Mouse (Mus musculus): Measurements from ENCODE around the gene Parp3. TPM values are rescaled to one million over a fixed set of nuclear protein-coding genes. Genes with fewer than 3 reads are reported as not detected.
A peak's percentile ranks its signal among the peaks of the same experiment; 100 is the strongest.

Gene Parp3
- polyA plus RNA-seq, 1 experiment from 2014 or later, result 3.7 TPM

DNA sequence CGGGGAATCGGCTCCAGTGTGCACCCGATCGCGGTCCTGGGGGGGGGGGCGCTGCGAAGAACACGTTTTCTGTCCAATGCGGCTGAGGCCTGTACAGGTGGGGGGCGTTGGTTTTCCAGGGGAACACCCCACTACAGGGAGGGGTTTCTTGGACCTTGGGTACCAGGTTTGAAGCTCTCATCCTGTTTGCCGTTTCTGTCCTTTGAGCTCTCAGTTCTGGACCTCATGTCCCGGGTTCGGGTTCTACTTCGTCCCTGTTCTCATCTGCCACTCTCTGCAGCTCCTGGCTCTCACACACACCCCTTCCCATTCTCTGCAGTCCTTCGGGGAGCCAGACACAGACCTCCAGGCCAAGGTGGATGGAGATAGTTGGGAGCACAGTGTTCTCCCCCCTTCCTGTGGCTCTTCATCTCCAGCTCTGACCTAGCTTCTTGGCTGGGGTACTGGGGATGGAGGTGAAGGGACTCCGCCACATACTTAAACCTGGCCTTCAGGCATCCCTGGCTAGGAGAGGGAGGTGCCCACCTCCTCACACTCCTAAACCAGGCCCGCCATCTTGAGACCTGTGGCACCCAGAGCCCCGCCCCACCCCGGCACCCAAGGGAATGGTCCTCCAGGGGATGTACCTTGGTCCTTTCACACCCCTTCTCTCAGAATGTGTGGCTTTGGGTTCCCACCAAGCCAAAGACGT is 22.5 kb downstream of the Parp3 start:
- H3K9ac ChIP-seq, result peak overlapping the region; percentile 86

DNA sequence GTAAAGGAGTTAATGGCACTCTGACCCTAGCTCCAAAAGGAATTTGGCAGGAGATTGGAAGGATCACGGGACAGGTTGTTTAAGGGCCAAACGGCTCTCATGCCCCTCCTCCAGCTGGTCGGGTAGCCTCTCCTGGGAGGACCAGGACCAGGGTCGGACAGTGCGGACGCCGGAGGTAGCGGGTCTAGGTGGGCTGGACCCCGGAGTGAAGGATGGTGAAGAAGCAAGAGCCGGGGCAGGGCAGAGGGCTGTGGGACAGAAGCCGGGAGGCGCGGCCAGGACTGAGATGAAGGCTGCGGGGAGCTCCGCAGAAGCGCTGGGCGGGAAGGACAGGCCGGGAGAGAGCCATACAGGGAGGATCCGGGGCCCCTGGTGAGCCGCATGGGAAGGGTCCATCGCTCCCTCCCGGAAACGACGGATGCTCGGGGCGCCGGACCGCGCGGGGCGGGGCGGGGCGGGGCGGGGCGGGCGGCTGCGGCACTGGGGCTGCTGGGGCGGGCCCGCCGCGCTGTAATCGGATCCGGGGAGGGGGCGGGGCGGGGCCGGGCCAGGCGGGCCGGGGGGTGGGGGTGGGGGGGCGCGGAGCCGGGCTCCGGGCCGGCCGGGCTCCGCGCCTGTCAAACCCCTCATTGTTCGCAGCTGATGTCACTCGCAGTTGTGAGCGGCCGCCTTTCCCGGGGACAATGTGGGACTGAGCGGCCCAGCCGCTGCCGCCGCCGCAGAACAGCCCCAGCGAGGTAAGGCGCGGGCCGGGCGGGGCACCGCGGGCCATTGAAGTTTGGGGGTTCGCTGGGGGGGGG is 23.3 kb downstream of the Parp3 start, which contains the start of gene Pcbp4:
Gene Pcbp4 (plus strand): TSS at position 21 of the 800 bp plus-strand sequence.
- Histone ChIP-seq H3K9me3 (no peaks in the 10 kb centered on the region), H3K4me1 (peaks cover 83% of the 10 kb centered on the region), H3K36me3 (no peaks in the 10 kb centered on the region), H3K27ac (peak within 1 kb of the TSS; percentile 96), H3K4me2 (replicated peaks) (peak within 1 kb of the TSS; percentile 98), H3K27me3 (no peaks in the 10 kb centered on the region), H3K9ac (peak within 1 kb of the TSS; percentile 86), H3K4me3 (peak within 1 kb of the TSS; percentile 80)
- ATAC-seq (ENCODE audit: insufficient number of reproducible peaks, insufficient read depth, low FRiP score, low TSS enrichment), result peak; percentile 29
- under 1% methylated on average over 49 of the region's 74 CpGs for WGBS

More for the DNA sequence above, 22.5 kb downstream of the Parp3 start:
- Histone ChIP-seq H3K4me2 (replicated peaks) (peak overlapping the region; percentile 98), H3K4me1 (peaks cover 82% of the 10 kb centered on the region), H3K27ac (peak overlapping the region; percentile 96), H3K4me3 (peak overlapping the region; percentile 80), H3K36me3 (0 out of 2 replicates have a peak, but pooled peaks cover 3% of the 10 kb centered on the region), H3K27me3 (no peaks in the 10 kb centered on the region), H3K9me3 (no peaks in the 10 kb centered on the region)
- WGBS, result 1% methylated on average over 20 of the region's 20 CpGs
- peak; percentile 6; the same call in 1 of the 2 replicates for ATAC-seq (ENCODE audit: insufficient number of reproducible peaks, insufficient read depth, low FRiP score, low TSS enrichment)

GRCm38 (mm10) chr9:106452821-106453220 is 23.9 kb downstream of the Parp3 start:
- Histone ChIP-seq H3K36me3 (no peaks in the 10 kb centered on the region), H3K27ac (peak overlapping the region; percentile 96), H3K27me3 (no peaks in the 10 kb centered on the region), H3K4me2 (replicated peaks) (peak overlapping the region; percentile 98), H3K9me3 (no peaks in the 10 kb centered on the region), H3K4me1 (peaks cover 83% of the 10 kb centered on the region), H3K9ac (peak overlapping the region; percentile 86), H3K4me3 (peak overlapping the region; percentile 80)
- no peak for ATAC-seq (ENCODE audit: insufficient number of reproducible peaks, insufficient read depth, low FRiP score, low TSS enrichment)
- WGBS, result 0% methylated on average over 7 of the region's 7 CpGs

DNA sequence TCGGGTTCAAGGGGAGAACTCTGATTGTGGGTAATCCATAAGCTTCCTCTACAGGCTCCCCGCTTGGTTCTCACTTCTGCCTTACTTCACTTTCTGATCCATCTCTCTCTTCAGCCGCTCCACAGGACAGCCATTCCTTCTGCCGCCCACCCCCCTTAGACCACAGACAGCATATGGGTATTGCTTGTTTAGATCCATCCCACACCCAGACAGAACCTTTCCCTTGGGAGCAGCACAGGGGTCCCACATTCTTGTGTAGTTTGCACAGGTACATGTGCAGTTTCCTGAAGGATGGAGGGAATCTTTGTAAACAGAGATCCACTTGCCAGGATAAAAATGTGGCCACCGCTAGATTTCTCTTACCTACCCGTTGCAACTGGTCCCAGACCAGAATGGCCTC is 24.4 kb downstream of the Parp3 start:
- Histone ChIP-seq H3K4me2 (replicated peaks) (peak overlapping the region; percentile 98), H3K4me3 (peak overlapping the region; percentile 80; the same call in 1 of the 2 replicates), H3K27me3 (no peaks in the 10 kb centered on the region), H3K36me3 (no peaks in the 10 kb centered on the region), H3K27ac (peak overlapping the region; percentile 96), H3K4me1 (peaks cover 81% of the 10 kb centered on the region), H3K9ac (peak overlapping the region; percentile 4; the same call in 1 of the 2 replicates), H3K9me3 (no peaks in the 10 kb centered on the region)
- WGBS, result 24% methylated on average over 6 of the region's 6 CpGs
- ATAC-seq (ENCODE audit: insufficient number of reproducible peaks, insufficient read depth, low FRiP score, low TSS enrichment), result no peak

DNA sequence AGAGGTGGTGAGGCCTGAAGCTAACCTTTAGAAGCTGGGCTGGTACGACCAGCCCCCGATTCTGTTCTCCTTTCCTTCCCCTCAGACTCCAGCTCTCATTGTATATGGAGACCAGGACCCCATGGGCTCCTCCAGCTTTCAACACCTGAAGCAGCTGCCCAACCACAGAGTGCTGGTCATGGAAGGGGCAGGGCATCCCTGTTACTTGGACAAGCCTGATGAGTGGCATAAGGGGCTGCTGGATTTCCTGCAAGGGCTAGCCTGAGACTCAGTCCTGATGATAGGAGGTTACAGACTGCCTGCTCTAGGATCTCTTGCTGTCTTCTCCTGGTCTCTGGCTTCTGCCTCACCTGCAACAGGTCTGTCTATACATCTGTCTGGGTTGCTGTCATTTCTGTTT is 24.9 kb downstream of the Parp3 start:
- Histone ChIP-seq H3K9me3 (no peaks in the 10 kb centered on the region), H3K4me1 (peaks cover 80% of the 10 kb centered on the region), H3K27ac (no peak overlapping the region; the same call in 1 of the 2 replicates), H3K27me3 (no peaks in the 10 kb centered on the region), H3K4me3 (no peak overlapping the region; the same call in 1 of the 2 replicates), H3K4me2 (replicated peaks) (peak overlapping the region; percentile 98), H3K9ac (no peak overlapping the region), H3K36me3 (no peaks in the 10 kb centered on the region)
- ATAC-seq (ENCODE audit: insufficient number of reproducible peaks, insufficient read depth, low FRiP score, low TSS enrichment), result no peak
- WGBS, result 59% methylated on average over 2 of the region's 2 CpGs

DNA sequence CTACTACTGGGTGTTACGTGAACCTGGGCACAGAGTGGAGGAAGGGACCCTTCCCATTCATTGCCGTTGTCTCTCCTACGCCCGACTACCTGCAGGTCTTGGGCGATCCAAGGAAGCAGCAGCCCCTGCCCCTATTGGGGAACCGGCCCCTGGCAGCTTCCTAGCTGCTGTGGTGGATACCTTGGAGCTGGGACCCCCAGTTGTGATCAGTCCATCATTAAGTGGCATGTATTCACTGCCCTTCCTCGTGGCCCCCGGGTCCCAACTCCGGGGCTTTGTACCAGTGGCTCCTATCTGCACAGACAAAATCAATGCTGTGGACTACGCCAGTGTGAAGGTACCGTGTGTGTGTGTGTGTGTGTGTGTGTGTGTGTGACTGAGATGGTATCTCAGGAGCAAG is 25.5 kb downstream of the Parp3 start:
- peaks cover 75% of the 10 kb centered on the region for H3K4me1 ChIP-seq
- no peaks in the 10 kb centered on the region for H3K27me3 ChIP-seq
- H3K4me2 ChIP-seq (replicated peaks), result peak overlapping the region; percentile 23
- no peaks in the 10 kb centered on the region for H3K9me3 ChIP-seq
- no peak overlapping the region for H3K4me3 ChIP-seq
- H3K9ac ChIP-seq, result no peak overlapping the region
- no peaks in the 10 kb centered on the region for H3K36me3 ChIP-seq
- WGBS, result 64% methylated on average over 11 of the region's 11 CpGs
- ATAC-seq (ENCODE audit: insufficient number of reproducible peaks, insufficient read depth, low FRiP score, low TSS enrichment), result no peak
- H3K27ac ChIP-seq, result peak overlapping the region; percentile 66

DNA sequence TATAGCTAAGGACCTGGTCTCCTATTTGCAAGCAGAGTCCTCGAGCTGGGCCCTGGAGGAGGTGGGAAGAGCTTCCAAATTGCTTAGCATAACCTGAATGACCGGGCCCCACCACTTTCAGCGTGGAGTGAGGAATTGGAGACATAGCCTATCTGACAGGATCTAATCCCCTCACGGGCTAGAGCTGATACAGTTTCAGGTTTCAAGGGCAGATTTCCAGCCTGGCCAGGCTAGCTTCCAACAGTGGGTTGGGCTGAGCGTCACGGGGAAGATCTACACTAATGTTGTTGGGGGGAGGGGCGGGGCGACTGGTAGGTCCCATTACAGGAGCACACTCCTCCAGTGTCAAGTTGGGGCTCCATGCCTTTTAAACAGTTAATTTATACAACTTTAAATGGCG is 26.1 kb downstream of the Parp3 start:
- H3K27ac ChIP-seq, result peak overlapping the region; percentile 66
- H3K4me2 ChIP-seq (replicated peaks), result peak overlapping the region; percentile 23
- H3K27me3 ChIP-seq, result no peaks in the 10 kb centered on the region
- peaks cover 75% of the 10 kb centered on the region for H3K4me1 ChIP-seq
- no peak overlapping the region for H3K9ac ChIP-seq
- WGBS, result 4% methylated on average over 9 of the region's 9 CpGs
- ATAC-seq (ENCODE audit: insufficient number of reproducible peaks, insufficient read depth, low FRiP score, low TSS enrichment), result no peak
- no peaks in the 10 kb centered on the region for H3K9me3 ChIP-seq
- no peaks in the 10 kb centered on the region for H3K36me3 ChIP-seq
- H3K4me3 ChIP-seq, result no peak overlapping the region

DNA sequence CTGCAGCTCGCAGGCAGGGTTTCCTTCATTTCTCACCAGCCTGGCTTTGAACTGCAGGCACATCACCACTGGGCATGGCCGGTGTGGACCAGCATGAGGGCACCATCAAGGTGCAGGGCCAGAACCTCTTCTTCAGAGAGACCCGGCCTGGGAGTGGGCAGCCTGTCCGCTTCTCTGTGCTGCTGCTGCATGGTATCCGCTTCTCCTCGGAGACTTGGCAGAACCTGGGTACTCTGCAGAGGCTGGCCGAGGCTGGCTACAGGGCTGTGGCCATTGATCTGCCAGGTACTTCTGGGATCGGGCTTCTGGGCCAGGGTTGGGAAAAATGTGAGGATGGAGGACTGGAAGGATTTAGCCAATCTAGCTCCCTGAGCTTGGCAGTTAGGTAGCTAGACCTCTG is 26.8 kb downstream of the Parp3 start:
- peak overlapping the region; percentile 66 for H3K27ac ChIP-seq
- H3K36me3 ChIP-seq, result 0 out of 2 replicates have a peak, but pooled peaks cover 3% of the 10 kb centered on the region
- WGBS, result 92% methylated on average over 8 of the region's 8 CpGs
- H3K4me1 ChIP-seq, result peaks cover 72% of the 10 kb centered on the region
- no peak for ATAC-seq (ENCODE audit: insufficient number of reproducible peaks, insufficient read depth, low FRiP score, low TSS enrichment)
- peak overlapping the region; percentile 23 for H3K4me2 ChIP-seq (replicated peaks)
- no peaks in the 10 kb centered on the region for H3K9me3 ChIP-seq
- no peak overlapping the region for H3K4me3 ChIP-seq
- H3K27me3 ChIP-seq, result no peaks in the 10 kb centered on the region
- H3K9ac ChIP-seq, result no peak overlapping the region

GRCm38 (mm10) chr9:106448498-106449031 is 28.2 kb downstream of the Parp3 start:
- Histone ChIP-seq H3K27me3 (no peaks in the 10 kb centered on the region), H3K27ac (peak overlapping the region; percentile 77), H3K9me3 (no peaks in the 10 kb centered on the region), H3K4me1 (peaks cover 68% of the 10 kb centered on the region), H3K4me2 (replicated peaks) (peak overlapping the region; percentile 82), H3K36me3 (0 out of 2 replicates have a peak, but pooled peaks cover 3% of the 10 kb centered on the region), H3K4me3 (peak overlapping the region; percentile 46), H3K9ac (peak overlapping the region; percentile 64)
- WGBS, result 2% methylated on average over 23 of the region's 23 CpGs
- no peak for ATAC-seq (ENCODE audit: insufficient number of reproducible peaks, insufficient read depth, low FRiP score, low TSS enrichment)

GRCm38 (mm10) chr9:106447951-106448350 is 28.8 kb downstream of the Parp3 start:
- Histone ChIP-seq H3K4me2 (replicated peaks) (peak overlapping the region; percentile 82), H3K4me1 (peaks cover 64% of the 10 kb centered on the region), H3K9ac (peak overlapping the region; percentile 25; the same call in 1 of the 2 replicates), H3K27me3 (no peaks in the 10 kb centered on the region), H3K27ac (peak overlapping the region; percentile 77), H3K9me3 (no peaks in the 10 kb centered on the region), H3K4me3 (peak overlapping the region; percentile 46), H3K36me3 (0 out of 2 replicates have a peak, but pooled peaks cover 3% of the 10 kb centered on the region)
- ATAC-seq (ENCODE audit: insufficient number of reproducible peaks, insufficient read depth, low FRiP score, low TSS enrichment), result no peak
- 40% methylated on average over 9 of the region's 9 CpGs for WGBS

DNA sequence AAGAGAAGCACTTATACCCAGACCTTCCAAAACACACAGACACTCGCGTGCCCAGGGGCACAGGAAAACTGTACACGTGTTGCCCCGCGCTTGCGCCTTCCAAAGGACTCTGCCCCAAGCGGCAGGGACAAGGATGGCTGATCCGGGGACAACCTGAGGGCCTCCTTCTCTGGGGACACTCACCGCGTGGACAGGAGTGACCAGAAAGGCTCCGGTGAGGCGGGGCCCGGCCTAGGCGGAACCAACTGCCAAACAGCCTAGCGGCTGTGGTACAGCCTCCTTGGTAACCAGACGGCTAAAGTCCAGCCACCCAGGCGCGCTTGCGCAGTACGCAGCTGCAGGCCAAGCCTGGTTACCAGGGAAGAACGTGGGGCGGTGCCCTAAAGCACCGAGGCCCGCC is 29.4 kb downstream of the Parp3 start, which contains the start of the genes Abhd14b and Abhd14a:
Gene Abhd14b (plus strand): TSS at position 112 of the 400 bp plus-strand sequence.
Gene Abhd14a (minus strand): TSS at position 331 of the 400 bp plus-strand sequence.
- H3K4me1 ChIP-seq, result peaks cover 58% of the 10 kb centered on the region
- under 1% methylated on average over 24 of the region's 24 CpGs for WGBS
- H3K9me3 ChIP-seq, result no peaks in the 10 kb centered on the region
- peak within 1 kb of the TSS; percentile 82 for H3K4me2 ChIP-seq (replicated peaks)
- peak within 1 kb of the TSS; percentile 64 for H3K9ac ChIP-seq
- H3K27ac ChIP-seq, result peak within 1 kb of the TSS; percentile 77
- H3K36me3 ChIP-seq, result 0 out of 2 replicates have a peak, but pooled peaks cover 3% of the 10 kb centered on the region
- no peaks in the 10 kb centered on the region for H3K27me3 ChIP-seq
- H3K4me3 ChIP-seq, result peak within 1 kb of the TSS; percentile 46
- peak; percentile 73 for ATAC-seq (ENCODE audit: insufficient number of reproducible peaks, insufficient read depth, low FRiP score, low TSS enrichment)

All from embryonic facial prominence, embryonic 12.5 days (tissue).